Mouse (Mus musculus): ENCODE measurements around the gene Fanca.

Fanca gene

DNA sequence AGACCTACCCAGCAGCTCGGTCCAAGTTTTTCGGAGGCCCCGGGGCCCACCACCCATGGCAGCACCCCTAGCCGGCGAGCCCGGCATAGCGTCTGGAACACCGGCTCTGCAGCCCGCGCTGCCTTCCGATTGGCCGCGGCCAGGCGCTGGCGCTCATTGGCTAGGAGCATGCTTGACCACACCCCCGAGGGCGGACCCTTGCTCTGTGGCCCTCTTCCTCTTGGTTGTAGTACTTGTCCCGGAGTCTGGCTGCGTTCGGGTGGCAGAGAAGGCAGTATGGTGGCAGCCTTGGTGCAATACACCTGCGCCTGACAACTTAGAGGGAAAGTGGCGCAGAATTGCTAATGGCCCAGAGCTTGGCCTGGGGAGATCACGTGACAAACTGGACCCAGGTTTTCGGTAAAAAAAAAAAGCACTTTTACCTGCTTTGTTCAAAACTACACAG lies at the start of gene Fanca:
TSS of gene Fanca (minus strand) at position 110 of the 445 bp plus-strand sequence.
- DNase-seq, result peak; percentile 98

DNA sequence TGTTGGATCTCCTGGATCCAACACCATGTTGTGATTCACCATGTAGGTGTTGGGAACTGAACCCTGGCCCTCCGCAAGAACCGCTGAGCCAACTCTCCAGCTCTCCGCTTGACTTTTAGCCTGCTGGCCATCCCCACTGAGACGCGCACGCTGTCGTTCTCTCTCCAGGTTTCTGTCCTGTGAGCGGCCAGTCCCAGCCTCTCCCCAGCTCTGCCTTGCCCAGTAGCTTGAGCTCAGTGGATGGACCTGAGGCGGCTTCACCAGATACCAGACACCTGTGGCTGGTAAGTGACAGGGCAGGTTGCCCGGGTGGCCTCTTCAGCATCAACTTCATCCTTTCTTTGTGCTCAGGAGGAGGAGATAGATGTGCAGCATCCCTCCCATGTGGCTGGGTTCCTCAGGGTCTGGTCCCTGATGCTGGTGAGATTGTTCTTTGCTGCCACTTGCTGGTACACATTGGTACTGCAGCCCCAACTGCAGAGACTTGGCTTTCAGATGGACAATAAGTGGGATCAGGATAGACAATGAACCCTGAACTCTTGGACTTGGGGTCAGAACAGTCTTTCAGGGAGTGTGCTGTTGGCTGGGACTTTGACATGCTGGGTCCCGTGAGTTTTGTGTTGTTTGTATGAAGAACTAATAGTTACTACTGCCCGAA lies 42.8 kb upstream of the Fanca start:
- peak; percentile 80 to 90 for DNase-seq

DNA sequence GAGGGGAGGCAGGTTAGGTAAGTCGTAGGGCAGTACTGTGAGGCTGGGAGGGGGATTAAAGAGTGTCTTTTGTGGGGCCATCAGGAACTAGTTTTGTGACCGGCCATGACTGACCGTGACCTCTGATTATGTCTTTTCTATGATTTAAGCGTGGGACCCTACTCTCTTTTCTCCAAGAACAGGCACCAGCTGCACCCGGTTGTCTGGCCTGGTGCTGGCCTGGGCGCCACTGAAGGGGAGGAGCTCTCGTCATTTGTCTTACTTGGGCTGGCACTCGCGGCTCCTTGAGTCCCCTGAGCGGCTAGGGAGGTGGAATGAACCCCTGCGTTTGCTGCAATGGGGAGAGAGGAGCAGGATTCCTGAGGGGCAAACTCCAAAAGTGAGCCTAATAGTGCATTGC lies 34.8 kb upstream of the Fanca start:
- DNase-seq, result no peak

DNA sequence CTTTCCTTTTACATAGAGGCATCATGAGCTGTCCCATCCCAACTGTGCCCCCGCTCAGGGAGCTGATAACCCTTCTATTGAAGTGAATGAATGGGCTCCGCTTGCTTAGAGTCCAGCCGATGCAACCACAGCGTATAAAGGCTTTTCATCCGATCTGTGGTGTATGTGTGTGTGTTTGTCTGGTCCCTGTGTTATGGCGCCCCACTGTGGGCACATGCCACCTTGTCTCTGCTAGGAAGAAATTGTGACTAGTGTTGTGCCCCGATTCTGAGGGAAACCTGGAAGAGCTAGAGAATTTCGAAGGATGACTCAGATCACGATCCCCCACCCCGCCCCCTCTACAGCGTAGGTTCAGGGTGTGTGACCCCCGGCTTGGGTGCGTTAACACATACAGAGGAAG lies 34.4 kb upstream of the Fanca start:
- DNase-seq, result peak; percentile 75 to 80

DNA sequence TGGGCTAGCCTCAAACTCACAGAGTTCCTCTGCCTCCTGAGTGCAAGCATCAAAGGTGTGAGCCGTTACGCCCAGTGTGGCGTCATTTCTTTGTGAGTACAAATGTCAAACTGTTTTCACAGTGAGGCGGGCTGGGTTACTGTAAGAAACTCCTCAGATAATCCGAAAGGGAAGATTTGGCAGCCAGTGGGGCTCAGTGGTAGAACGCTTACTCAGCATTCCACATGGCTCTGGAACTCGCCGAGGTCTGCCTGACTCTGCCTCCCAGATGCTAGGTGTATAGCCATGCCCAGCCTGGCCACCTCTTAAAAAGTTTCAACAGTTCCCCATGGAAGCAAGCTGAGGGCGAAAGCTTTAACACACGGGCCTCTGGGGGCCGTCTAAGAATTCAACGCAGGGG lies 33.7 kb upstream of the Fanca start:
- DNase-seq, result no peak

DNA sequence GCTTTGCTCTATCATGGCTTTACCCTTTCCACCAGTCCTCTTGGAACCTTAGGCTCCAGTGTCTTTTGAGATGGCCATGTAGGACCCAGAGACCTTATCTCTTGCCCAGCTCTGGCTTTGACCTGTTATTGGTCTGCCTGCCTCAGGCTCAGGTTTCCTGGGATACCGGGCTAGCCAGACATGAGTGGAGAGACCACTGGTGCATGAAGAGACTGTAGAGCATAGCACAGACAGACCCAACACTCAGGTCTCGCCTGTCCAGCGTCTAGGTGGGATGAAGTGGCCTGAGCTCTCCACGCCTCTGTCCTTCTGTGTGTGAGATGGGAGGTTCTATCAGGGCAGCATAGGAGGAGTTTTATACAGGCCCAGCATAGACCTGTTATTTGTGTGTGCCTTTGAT lies 30.7 kb upstream of the Fanca start:
- no peak for DNase-seq

DNA sequence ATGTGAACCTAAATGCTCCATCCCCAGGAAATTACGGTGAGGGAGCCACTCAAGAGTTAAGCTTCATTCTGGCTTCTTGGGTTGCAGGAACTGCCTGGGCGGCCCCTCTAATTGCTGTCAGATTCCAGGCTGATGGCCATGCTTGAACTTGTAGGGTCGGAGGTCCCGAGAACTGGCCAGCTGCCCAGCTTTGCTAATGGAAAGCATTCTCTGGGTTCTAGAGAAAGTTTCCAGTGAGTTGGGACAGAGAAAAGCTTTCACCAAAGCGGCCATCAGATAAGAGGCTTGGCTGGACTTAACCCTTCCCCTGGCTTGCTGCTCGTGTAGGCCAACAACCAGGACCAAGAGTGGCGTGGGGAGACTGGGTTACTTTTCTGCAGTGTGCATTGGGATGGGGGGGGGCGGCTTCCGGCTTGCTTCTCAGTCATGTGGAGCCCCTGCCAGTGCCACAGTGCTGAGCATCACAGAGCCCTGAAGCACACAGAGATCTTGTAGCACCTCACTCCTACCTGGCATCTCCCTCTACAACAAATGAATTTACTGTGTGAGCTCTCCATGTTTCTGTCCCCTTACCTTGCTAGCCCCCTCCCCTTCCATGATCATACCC lies 30.0 kb upstream of the Fanca start:
- DNase-seq, result peak; percentile 89 to 91

DNA sequence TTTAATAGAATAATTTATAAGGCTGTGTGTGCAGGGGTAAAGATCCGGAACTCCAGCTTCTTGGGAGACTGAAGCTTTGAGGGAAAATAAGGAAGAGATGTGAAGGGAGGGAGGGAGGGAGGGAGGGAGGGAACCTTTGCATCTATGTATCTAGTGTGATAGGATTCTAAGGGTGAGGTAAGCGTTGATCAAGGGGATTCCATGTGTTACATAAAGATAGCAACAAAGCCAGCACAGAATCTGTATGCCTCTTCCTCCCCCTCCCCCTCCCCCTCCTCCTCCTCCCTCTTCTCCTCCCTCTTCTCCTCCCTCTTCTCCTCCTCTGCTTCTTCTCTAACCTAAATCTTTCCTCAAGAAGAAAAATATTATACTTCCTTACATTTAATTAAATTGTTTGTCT lies 28.9 kb upstream of the Fanca start:
- DNase-seq, result no peak

DNA sequence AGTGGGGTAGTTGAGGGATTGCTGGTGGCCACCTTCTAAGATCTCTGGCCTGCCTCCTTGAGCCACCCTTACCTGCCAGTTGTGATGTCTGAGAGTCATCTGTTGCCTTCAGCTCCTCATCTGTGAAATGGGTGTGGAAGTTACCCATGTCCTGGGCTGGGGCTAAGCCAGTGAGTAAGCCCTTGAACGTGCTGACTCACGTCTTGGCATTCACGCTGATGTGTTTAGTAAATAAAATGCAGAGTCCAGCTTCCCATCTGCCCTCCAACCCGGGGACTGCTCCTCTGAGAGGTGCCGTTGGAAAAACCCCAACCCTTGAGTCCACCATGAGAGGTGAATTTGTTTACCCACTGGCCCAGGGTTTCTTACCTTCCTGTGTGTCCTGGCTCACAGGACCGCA lies 27.5 kb upstream of the Fanca start:
- no peak for DNase-seq

DNA sequence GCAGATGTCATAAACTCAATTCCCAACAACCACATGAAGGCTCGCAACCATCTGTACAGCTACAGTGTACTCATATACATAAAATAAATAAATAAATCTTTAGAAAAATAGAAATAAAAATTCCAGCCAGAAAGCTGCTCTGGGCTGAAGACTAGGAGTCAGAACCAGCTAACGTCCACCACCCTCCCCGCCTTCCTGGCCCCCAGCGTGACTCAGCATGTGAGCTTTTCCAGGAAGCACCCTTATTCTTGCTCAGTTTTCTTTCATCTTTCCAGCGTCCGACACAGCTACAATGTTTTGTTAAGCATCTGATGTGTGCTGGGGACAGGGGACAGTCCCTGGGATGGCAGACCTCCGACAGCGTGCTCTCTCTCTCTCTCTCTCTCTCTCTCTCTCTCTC lies 26.8 kb upstream of the Fanca start:
- no peak for DNase-seq

DNA sequence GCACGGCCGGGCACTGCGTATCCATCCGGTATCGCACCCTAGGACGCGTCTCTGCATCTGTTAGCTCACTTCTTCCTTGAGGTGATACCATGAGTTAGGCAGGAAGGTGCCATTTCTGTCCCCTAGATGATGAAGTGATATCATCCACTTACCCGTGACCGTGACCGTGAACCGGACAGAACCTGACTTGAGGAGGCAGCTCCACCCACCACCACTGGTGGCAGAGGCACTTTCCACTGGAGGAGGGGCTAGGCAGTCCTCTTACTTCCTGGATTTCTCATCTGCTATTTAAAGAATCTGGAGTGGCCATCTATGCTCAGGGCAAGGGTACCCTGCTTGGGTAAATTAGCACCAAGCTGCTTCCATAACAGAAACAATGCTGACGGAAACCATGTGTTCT lies 25.0 kb upstream of the Fanca start:
- peak; percentile 35 to 74 for DNase-seq

DNA sequence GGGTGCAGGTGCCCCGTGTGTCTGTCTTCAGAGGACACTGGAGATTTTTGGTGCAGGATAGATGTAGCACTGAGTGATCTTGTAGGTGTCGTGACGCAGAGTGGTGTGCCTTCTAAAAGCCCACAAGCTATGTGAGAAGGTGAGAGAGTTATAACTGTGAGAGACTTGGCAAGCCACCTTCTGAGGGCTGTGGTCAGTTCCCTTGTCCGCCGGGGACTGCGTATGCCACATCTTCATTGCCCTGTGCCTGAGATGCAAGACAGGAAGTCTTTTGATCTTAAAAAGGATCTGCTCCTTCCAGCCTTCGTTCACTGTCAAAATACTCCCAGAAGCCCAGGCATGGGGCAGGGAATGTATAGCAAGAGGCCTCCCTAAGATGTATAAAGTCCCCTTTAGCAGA lies 24.5 kb upstream of the Fanca start:
- DNase-seq, result no peak

DNA sequence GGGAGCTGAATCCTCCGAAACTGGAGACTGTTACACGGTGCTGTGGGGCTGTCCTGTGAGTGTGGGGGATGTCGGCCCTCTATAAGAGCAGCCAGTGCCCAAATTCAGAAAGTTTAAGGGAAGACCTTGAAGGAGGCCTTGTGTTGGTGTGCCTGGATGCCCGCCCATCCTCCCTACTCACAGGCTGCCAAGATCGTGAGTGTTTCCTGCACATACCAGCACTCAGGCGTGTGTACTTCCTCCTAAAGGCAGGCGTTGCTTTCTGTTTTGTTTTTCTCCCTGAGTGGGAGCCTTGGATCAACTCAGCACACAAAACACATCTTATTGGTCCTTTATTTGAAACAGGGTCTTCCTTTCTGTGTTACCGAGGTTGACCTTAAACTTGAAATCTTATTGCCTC lies 23.9 kb upstream of the Fanca start:
- no peak for DNase-seq

DNA sequence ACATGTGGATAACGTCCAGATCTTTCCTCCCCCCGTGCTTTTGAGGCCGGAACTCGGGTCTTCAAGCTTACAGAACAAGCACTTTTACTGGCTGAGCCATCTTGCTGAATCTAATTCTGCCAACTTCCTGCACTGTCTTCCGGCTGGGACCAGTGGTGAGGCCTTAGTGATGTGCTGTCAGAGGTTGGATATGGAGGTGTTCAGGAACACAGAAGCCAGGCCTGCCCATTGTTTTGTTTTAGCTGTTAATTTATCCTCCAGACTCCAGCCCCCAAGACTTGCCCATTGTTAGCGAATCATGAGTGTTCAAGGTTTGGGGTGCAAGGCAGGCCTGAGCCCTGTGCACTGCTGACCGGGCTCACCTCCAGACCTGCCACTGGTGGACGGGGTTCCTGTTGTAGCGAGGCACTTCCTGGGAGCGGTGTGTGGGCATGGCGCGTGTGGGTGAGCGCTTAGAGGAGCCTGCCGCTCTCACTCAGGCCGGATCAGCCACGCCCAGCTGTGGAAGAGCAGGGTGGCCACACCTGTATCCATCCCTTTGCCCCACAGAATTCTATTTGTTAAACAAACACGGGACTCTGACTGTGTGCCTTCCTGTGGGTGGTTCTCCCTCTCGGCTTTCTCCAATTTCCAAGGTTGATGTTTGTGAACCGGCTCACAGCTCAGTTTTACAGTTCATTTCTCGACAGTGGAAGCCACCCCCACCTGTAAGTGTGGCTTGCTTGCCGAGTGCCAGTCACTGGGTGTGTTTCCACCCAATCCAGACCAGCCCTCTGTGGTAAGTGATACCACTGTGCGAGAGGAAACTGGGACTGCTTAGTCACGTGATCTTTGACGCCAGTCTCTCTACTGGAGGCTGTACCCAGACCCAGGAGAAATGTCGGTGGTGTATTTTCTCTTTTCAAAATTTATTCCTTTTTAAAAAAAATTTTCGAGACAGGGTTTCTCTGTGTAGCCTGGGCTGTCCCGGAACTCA lies 23.0 kb upstream of the Fanca start:
- DNase-seq, result no peak

DNA sequence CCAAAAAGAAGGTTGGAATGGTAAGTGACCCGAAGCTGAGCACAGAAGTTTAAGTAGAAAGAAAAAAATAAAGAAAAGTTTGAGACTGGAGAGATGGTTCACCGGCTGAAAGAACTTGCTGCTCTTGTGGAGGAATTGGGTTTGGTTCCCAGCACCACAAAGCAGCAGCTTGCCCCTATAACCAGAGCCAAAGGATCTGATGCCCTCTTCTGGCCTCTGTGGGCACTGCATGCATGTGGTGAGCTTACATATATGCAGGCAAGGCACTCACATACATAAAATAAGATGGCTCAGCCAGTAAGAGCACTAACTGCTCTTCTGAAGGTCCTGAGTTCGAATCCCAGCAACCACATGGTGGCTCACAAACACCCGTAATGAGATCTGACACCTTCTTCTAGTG lies 21.7 kb upstream of the Fanca start:
- DNase-seq, result no peak

DNA sequence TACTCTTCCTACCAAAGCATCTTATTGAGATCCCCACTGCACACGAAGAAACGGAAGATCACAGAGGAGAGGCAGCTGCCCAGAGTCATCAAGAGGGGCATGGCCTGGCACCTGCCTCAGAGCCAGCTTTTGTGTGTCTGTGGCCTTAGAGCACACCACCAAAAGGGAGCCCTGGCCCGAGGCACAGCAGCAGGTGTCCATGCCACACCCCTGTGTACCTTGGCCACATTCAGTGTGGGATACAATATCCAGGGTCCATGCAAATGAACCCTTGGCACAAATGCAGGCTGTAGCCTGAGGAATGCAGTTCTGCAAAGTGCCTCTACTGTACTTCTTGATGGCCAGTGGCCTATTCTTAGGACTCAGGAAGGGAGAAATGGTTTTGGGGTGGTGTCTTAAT lies 19.1 kb upstream of the Fanca start:
- DNase-seq, result peak in 1 of 2 experiments; percentile 32

DNA sequence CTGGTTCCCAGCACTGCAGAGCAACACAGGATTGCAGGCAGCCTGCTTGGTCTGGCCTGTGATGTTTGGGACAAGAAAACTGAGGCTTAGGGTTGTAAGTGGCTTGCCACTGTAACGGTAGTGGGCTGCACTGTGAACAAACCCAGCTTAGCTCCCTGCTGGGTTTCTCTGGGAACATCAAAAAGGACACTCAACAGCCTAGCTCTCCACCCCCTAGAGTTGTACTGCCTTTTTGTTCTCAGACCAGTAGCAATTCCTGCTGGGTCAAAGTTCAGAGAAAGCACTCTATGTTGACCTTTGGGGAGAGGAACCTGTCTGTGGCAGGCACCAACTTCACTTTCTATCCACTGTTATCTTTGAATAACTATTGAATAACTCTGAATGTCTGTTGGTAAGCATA lies 16.1 kb upstream of the Fanca start:
- DNase-seq, result no peak

DNA sequence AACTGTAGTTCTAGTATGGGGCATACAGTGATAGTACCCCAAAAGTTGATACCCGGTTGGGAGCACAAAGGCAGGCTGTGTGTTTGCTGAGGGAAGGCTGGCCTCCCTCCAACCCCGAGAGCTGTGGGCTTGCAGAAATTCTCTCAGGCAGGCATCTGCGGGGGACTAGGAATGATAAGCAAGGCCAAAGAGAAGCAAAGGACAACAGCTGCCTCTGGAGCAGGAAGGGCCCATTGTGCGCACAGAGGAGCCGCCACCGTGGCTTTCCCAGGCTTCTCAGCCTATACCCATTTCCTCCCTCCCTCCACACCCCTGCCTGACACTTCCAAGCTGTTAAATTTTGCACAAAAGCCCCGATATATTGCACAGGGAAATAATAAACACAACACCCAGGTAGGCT lies 15.5 kb upstream of the Fanca start:
- no peak for DNase-seq

DNA sequence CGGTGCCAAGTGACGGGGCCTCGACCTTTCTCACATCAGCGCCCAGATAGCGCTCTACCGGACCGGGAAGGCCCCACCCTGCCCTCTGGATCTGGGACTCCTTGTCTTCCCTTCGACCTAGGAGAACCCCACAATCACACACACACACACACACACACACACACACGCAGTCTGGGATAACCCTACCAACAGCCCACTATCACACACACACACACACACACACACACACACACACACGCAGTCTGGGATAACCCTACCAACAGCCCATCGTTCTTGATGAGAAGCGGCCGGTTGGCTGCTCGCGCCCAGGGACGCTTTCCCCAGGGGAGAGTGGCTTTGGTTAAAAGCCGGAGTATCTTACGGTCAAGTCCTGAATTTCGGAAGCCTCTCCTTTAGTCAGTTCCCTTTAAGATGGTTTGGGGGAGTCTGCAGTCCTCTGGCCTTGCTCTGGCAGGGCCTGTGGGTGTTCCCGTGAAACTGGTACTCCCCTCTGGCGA lies 14.8 kb upstream of the Fanca start:
- DNase-seq, result no peak

DNA sequence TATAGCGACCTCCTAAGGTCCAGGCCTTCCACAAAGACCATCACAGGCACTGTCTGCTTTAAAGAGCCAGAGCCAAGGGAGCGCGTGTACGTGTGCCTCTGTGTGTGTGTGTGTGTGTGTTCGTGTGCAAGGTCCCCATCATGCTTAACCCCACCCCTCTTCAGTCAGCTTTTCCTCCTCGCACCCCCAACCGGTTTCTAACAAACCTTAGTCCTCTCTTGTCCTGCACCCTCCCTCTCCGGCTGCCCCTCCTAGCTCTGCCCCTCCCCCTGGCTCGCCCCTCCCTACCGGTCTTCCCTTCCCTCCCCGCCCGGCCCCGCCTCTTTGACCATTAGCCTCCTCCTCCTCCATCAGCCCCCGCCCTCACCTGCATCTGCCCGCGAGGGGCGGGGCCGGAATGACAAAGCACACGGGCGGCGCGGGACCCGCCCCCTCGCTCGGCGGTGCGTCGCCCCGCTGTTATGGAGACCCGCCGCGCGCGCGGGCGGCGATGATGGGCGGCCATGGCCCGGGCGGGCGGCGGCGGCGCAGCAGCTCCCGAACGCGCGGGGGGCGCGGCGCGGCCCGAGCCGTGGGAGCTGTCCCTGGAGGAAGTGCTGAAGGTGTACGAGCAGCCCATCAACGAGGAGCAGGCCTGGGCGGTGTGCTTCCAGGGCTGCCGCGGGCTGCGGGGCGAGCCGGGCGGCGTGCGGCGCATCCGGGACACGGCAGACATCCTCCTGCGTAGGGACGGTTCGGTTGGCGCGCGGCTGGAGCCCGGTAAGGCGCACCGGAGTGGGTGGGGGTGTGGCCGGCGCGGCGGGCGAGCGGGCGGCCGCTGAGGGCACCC lies 14.1 kb upstream of the Fanca start, which contains the start of gene Spire2:
TSS of gene Spire2 (plus strand) at position 452 of the 829 bp plus-strand sequence.
- peak; percentile 80 to 88 for DNase-seq

DNA sequence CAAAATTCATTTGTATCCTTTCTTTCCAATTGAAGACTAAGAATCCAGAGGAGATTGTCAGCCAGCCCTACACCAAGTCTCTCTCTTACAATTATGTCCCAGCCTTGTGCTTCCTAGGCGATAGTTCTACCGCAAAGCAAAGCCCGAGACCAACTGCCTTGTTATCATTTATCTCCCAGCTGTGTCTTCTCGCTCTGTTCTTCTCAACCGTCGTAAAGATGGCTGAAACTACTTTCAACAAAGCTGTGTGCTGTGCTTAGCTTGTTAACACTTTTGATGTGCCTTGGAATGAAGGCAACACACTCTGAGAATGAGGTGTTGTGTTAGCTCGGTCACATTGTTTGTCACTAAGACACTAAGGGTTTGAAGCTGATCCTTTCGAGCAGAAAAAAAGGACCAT lies 13.4 kb upstream of the Fanca start:
- no peak for DNase-seq

DNA sequence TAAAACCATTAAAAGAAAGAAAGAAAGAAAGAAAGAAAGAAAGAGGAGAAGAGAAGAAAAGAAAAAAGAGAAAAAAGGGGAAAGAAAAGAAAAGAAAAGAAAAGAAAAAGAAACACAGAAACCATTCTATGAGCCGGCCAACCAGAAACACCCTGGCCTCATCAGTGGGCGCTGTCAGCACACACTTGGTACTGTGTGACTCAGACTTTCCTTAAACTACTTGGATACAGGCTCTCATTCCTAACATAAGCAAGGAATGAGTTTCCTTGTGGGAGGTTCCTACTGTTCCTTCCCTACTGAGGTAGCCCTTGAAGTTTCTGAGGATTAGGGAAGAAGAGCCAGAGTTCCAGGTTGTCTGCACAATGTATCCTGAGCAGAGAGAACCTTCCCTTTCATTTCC lies 12.9 kb upstream of the Fanca start:
- no peak for DNase-seq

DNA sequence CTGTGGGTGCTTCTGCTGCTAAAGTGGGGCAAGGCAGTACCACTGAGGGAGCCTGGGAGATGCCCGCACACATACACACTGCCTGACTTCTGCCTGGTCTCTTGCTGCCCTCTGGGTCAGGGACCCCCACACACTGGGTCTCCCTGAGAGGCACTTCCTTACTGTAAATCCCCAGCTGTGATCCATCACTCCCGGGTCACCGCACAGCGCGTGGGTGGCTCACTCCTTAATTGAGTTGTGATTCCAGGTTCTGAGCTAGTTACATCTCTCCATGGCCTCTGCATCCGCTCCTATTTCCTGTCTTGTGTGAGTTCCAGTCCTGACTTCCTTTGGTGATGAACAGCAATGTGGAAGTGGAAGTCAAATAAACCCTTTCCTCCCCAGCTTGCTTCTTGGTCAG lies 12.3 kb upstream of the Fanca start:
- no peak for DNase-seq

Data from kidney, postnatal 25 days (tissue).